ENCODE assay signal across 27 mouse cellular contexts in the genomic region with DNA sequence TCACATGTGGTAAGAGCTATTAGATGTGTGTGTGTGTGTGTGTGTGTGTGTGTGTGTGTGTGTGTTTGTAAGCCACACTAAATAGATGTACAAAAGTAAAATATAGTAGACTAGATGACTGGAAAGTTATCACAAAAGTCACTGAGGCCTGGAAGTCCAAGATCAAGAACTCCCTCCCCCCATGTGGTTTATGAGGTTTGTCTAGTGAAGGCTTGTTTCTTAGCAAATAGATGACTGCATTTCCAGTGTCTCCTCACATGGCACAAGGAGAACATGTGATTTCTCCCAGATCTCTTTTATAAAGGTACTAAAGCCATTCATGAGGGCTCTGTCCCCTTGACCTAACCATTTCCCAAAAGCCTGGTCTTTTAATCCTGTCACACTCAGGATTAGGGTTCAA. TPM values are rescaled to one million over a fixed set of nuclear protein-coding genes. Genes with fewer than 3 reads are reported as not detected.
A peak's percentile ranks its signal among the peaks of the same experiment; 100 is the strongest.
DNase-seq lines count a peak whose midpoint lies in the region; ATAC-seq and TF ChIP-seq lines count a peak whose summit lies in the region.
"Had no signal": no experiment of that assay in that cellular context is flagged by ENCODE, and none has a peak within 500 bp of the region (broad histone marks: within the 10 kb centered on the region; RNA-seq: fewer than 3 reads in every experiment).

No protein-coding gene starts in this region.

- no peaks in the 10 kb centered on the region for H3K9me3 ChIP-seq in forebrain, embryonic 14.5 days (replicated peaks; ENCODE audit: control insufficient read depth, low read length)
- H3K9me3 ChIP-seq: forebrain, embryonic 12.5 days; intestine, embryonic 15.5 days had no signal

- TF ChIP-seq CTCF in heart, adult 2 months (IDR thresholded peaks at IDR 0.05), result no peak

- no peaks in the 10 kb centered on the region for H3K27me3 ChIP-seq in heart, adult 2 months (ENCODE audit: control insufficient read depth, insufficient read depth, low read length)
- no peaks in the 10 kb centered on the region for H3K27me3 ChIP-seq in forebrain, embryonic 14.5 days (replicated peaks; ENCODE audit: control insufficient read depth, insufficient read depth, low read length)
- H3K27me3 ChIP-seq: embryonic facial prominence, embryonic 13.5 days; forebrain, embryonic 12.5 days; hindbrain, embryonic 12.5 days; intestine, embryonic 15.5 days had no signal

- no peaks in the 10 kb centered on the region for H3K79me2 ChIP-seq in heart, adult 2 months (replicated peaks; ENCODE audit: control insufficient read depth, insufficient read depth, low read length)

- DNase-seq in heart, adult 11 months, result peak; percentile 29
- DNase-seq in heart, adult 2 months, result no peak
- peak; percentile 15 for DNase-seq in T-cell, adult 2 months (ENCODE audit: low spot score)
- DNase-seq in natural killer cell, adult 2 months (ENCODE audit: low spot score in 2 of 2), result peak; percentile 2 to 15
- DNase-seq in forebrain, embryonic 14.5 days (ENCODE audit: low spot score), result no peak
- no peak for DNase-seq in liver
- DNase-seq: adrenal gland, adult 8-10 months; adrenal gland, postnatal 25 days; cerebellum, adult 18-20 months; cerebellum, adult 9-10 months; cerebellum, postnatal 14 days; embryo, embryonic 11 days; gastrocnemius, adult 2 months; gastrocnemius, postnatal 14 days had no signal

- no peak overlapping the region for H3K4me3 ChIP-seq in heart, adult 2 months
- no peak overlapping the region for H3K4me3 ChIP-seq in forebrain, embryonic 14.5 days (ENCODE audit: low read depth, low read length)
- H3K4me3 ChIP-seq: embryonic facial prominence, embryonic 10.5 days; embryonic facial prominence, embryonic 13.5 days; erythroblast, embryonic 14.5 days; forebrain, embryonic 12.5 days; gastrocnemius, adult 2 months; hindbrain, embryonic 12.5 days; intestine, embryonic 15.5 days had no signal

- no peaks in the 10 kb centered on the region for H3K36me3 ChIP-seq in heart, adult 2 months (ENCODE audit: control insufficient read depth, insufficient read depth, low read length)
- no peaks in the 10 kb centered on the region for H3K36me3 ChIP-seq in forebrain, embryonic 14.5 days (ENCODE audit: control insufficient read depth, insufficient read depth, low read length)
- H3K36me3 ChIP-seq: embryonic facial prominence, embryonic 10.5 days; embryonic facial prominence, embryonic 13.5 days; forebrain, embryonic 12.5 days; hindbrain, embryonic 12.5 days; intestine, embryonic 15.5 days had no signal

- no peaks in the 10 kb centered on the region for H3K4me1 ChIP-seq in heart, adult 2 months (ENCODE audit: control insufficient read depth, insufficient read depth, low read length)
- no peaks in the 10 kb centered on the region for H3K4me1 ChIP-seq in forebrain, embryonic 14.5 days (ENCODE audit: control insufficient read depth, insufficient read depth, low read length)
- H3K4me1 ChIP-seq: embryonic facial prominence, embryonic 10.5 days; embryonic facial prominence, embryonic 13.5 days; forebrain, embryonic 12.5 days; hindbrain, embryonic 12.5 days; intestine, embryonic 15.5 days had no signal

- no peak overlapping the region for H3K4me2 ChIP-seq in forebrain, embryonic 14.5 days (ENCODE audit: low read length)
- H3K4me2 ChIP-seq: embryonic facial prominence, embryonic 13.5 days; forebrain, embryonic 12.5 days; heart, embryonic 11.5 days; hindbrain, embryonic 12.5 days; intestine, embryonic 15.5 days had no signal

- ATAC-seq in granulocyte monocyte progenitor cell, adult 5-6 weeks (replicated peaks; ENCODE audit: poor library complexity, severe bottlenecking), result peak; percentile 23; the same call in 1 of the 2 replicates
- ATAC-seq in forebrain, embryonic 14.5 days, result no peak
- no peak for ATAC-seq in monocyte, adult 5-6 weeks (replicated peaks; ENCODE audit: insufficient number of reproducible peaks, low FRiP score, low TSS enrichment, poor library complexity, severe bottlenecking)
- ATAC-seq: activated CD4-positive, CD25-positive, alpha-beta regulatory T cell, adult 4 months; CD4-positive, CD25-positive, alpha-beta regulatory T cell, adult 4 months; forebrain, embryonic 16.5 days; intestine, embryonic 15.5 days had no signal

- intact Hi-C loops in heart, adult 2 months (cut with DNase I), result no loop called here

- TF ChIP-seq EP300 in heart, adult 2 months (IDR thresholded peaks at IDR 0.05; ENCODE audit: insufficient read depth, low read depth, low read length), result no peak

- TF ChIP-seq POLR2A in heart, adult 2 months (IDR thresholded peaks at IDR 0.05; ENCODE audit: insufficient read depth, low read depth, low read length), result no peak

- no peak overlapping the region for H3K27ac ChIP-seq in heart, adult 2 months
- H3K27ac ChIP-seq in forebrain, embryonic 14.5 days (ENCODE audit: low read depth, low read length), result no peak overlapping the region
- H3K27ac ChIP-seq: embryonic facial prominence, embryonic 10.5 days; embryonic facial prominence, embryonic 13.5 days; forebrain, embryonic 12.5 days; gastrocnemius, adult 2 months; hindbrain, embryonic 12.5 days; intestine, embryonic 15.5 days had no signal

- H3K9ac ChIP-seq in heart, adult 2 months (ENCODE audit: low read depth, low read length), result no peak overlapping the region
- H3K9ac ChIP-seq in forebrain, embryonic 14.5 days (ENCODE audit: low read length), result no peak overlapping the region
- H3K9ac ChIP-seq: embryonic facial prominence, embryonic 13.5 days; forebrain, embryonic 12.5 days; hindbrain, embryonic 12.5 days; intestine, embryonic 15.5 days had no signal

RNA-seq across cellular contexts. Expression of gene Gnaq, which starts 46.5 kb away (rescaled TPM):
- total RNA-seq in heart, adult 2 months (2021), result 10 to 100 TPM; 23.1 to 23.4 TPM
- 8.4 and 14.5 TPM in 2 replicates for polyA plus RNA-seq in heart, adult 2 months (2012; rRNA removed)
- total RNA-seq in granulocyte monocyte progenitor cell, adult 5-6 weeks (2014; fragmentation: Nextera tagmentation), result 21.2 and 28.6 TPM in 2 replicates
- total RNA-seq in granulocyte monocyte progenitor cell, adult 5-6 weeks (2017), result 12.3 and 16.3 TPM in 2 replicates
- 44.8 and 47.6 TPM in 2 replicates for polyA plus RNA-seq in forebrain, embryonic 14.5 days (2014; fragmentation: Nextera tagmentation; extraction: Ambion mirVana)
- total RNA-seq in monocyte, adult 5-6 weeks (2017), result 11.8 to 16.7 TPM (median 14.8 TPM) in 3 replicates
- total RNA-seq: MEL had no signal
- polyA plus RNA-seq: erythroblast, embryonic 14.5 days had no signal

Comparison
In these comparisons a context has a peak if more than half of its experiments do, and no peak if none do; other contexts are left out.
1. DNase-seq: peak in heart, adult 11 months (single experiment), T-cell, adult 2 months (single experiment) and natural killer cell, adult 2 months (2 of 2); none in heart, adult 2 months (0 of 2), forebrain, embryonic 14.5 days (single experiment) and liver (single experiment).